In the genomic region with DNA sequence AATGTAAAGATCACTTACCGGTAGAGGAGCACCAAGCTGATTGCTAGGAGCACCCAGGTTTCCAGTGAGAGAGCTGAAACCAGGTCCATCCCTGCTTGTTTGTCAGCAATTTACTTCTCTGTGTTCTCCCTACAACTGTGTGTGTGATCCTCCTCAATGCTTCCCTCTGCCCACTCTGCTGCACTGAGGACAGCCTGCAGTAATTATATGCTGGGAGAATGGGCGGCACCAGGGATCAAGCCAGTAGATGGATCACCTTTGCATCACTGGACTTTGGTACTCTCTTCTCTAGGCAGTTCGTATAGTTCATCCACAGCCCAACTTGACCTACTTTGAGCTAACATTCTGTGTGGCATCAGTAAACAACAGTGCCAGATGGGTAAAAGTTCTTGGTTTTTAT, we compare ENCODE assay signal across 29 mouse cellular contexts. TPM values are rescaled to one million over a fixed set of nuclear protein-coding genes. Genes with fewer than 3 reads are reported as not detected.
A peak's percentile ranks its signal among the peaks of the same experiment; 100 is the strongest.
DNase-seq lines count a peak whose midpoint lies in the region; ATAC-seq and TF ChIP-seq lines count a peak whose summit lies in the region.
"Had no signal": no experiment of that assay in that cellular context is flagged by ENCODE, and none has a peak within 500 bp of the region (broad histone marks: within the 10 kb centered on the region; RNA-seq: fewer than 3 reads in every experiment).

A gene (minus strand): TSS at position 277 of the 400 bp plus-strand sequence.

- no peak for TF ChIP-seq CTCF in liver, postnatal 0 days (IDR thresholded peaks at IDR 0.05; ENCODE audit: low read depth)
- no peak for TF ChIP-seq CTCF in kidney, adult 2 months (conservative IDR thresholded peaks at IDR 0.05; ENCODE audit: insufficient read depth, insufficient read length, low read depth, low read length)

- H3K9me3 ChIP-seq in liver, embryonic 15.5 days (replicated peaks): no peaks in the 10 kb centered on the region
- peaks cover 18% of the 10 kb centered on the region for H3K9me3 ChIP-seq in liver, embryonic 11.5 days (ENCODE audit: control insufficient read depth, low read length)
- peaks cover 2% of the 10 kb centered on the region; the same call in 1 of the 2 replicates for H3K9me3 ChIP-seq in liver, postnatal 0 days (ENCODE audit: low read length)

- no peak within 1 kb of the TSS for H3K4me2 ChIP-seq in liver, embryonic 15.5 days
- H3K4me2 ChIP-seq in liver, embryonic 11.5 days: no peak within 1 kb of the TSS
- H3K4me2 ChIP-seq in liver, postnatal 0 days (ENCODE audit: low read depth, low read length): peak within 1 kb of the TSS; percentile 49
- H3K4me2 ChIP-seq: forebrain, embryonic 13.5 days; heart, embryonic 13.5 days; hindbrain, embryonic 14.5 days had no signal

- no peaks in the 10 kb centered on the region for H3K27me3 ChIP-seq in liver, embryonic 15.5 days
- no peaks in the 10 kb centered on the region for H3K27me3 ChIP-seq in liver, embryonic 11.5 days (replicated peaks; ENCODE audit: control insufficient read depth, insufficient read depth, low read length)
- H3K27me3 ChIP-seq in liver, postnatal 0 days (ENCODE audit: insufficient read depth, low read length): no peaks in the 10 kb centered on the region
- H3K27me3 ChIP-seq in kidney, adult 2 months (replicated peaks; ENCODE audit: control insufficient read depth, insufficient read depth, low read length): no peaks in the 10 kb centered on the region
- H3K27me3 ChIP-seq: forebrain, embryonic 13.5 days; heart, embryonic 13.5 days had no signal

- H3K4me1 ChIP-seq in liver, embryonic 15.5 days (replicated peaks): no peaks in the 10 kb centered on the region
- H3K4me1 ChIP-seq in liver, embryonic 11.5 days (replicated peaks; ENCODE audit: control insufficient read depth, insufficient read depth, low read length): no peaks in the 10 kb centered on the region
- H3K4me1 ChIP-seq in liver, postnatal 0 days (ENCODE audit: insufficient read depth): no peaks in the 10 kb centered on the region; the same call in 1 of the 2 replicates
- no peaks in the 10 kb centered on the region for H3K4me1 ChIP-seq in kidney, adult 2 months (ENCODE audit: control insufficient read depth, insufficient read depth, low read length)
- H3K4me1 ChIP-seq: forebrain, embryonic 10.5 days; forebrain, embryonic 13.5 days; heart, embryonic 10.5 days; heart, embryonic 13.5 days had no signal

- TF ChIP-seq POLR2A in kidney, adult 2 months (IDR thresholded peaks at IDR 0.05; ENCODE audit: low read depth, low read length): no peak

- 59% methylated on average over 3 of the region's 3 CpGs for WGBS in liver, embryonic 15.5 days (ENCODE audit: insufficient replicate concordance)
- WGBS in liver, embryonic 11.5 days: 79% methylated on average over 3 of the region's 3 CpGs
- WGBS in liver, postnatal 0 days (ENCODE audit: insufficient replicate concordance): 70% methylated on average over 3 of the region's 3 CpGs
- WGBS in kidney, adult 2 months: 70% methylated on average over 3 of the region's 3 CpGs

- ATAC-seq in liver, embryonic 15.5 days (ENCODE audit: insufficient read depth): no peak
- ATAC-seq in liver, embryonic 11.5 days (replicated peaks; ENCODE audit: low FRiP score): no peak
- peak; percentile 77 for ATAC-seq in liver, postnatal 0 days
- ATAC-seq: forebrain, embryonic 13.5 days; forebrain, embryonic 16.5 days; hindbrain, postnatal 0 days; inflammation-experienced regulatory T-cells, adult 6 months had no signal

- no peak within 1 kb of the TSS for H3K9ac ChIP-seq in liver, embryonic 15.5 days
- no peak within 1 kb of the TSS for H3K9ac ChIP-seq in liver, embryonic 11.5 days (ENCODE audit: low read depth, low read length)
- no peak within 1 kb of the TSS; the same call in 1 of the 2 replicates for H3K9ac ChIP-seq in liver, postnatal 0 days (replicated peaks)
- H3K9ac ChIP-seq: forebrain, embryonic 13.5 days; heart, embryonic 13.5 days; hindbrain, embryonic 14.5 days had no signal

- DNase-seq in adrenal gland, postnatal 10 days: peak; percentile 4
- DNase-seq in adrenal gland, adult 8-10 months: no peak
- DNase-seq in liver, embryonic 11.5 days (ENCODE audit: low spot score): no peak
- DNase-seq in liver, postnatal 0 days: peak; percentile 46
- no peak for DNase-seq in kidney, adult 2 months
- DNase-seq: adrenal gland, adult 2 months; cerebellum, adult 11-12 months; cerebellum, adult 8-10 months; cerebellum, postnatal 10 days; gastrocnemius, postnatal 10 days; gastrocnemius, postnatal 36 days; heart, adult 2 months; heart, postnatal 14 days; heart, postnatal 4 days had no signal

- no peak for TF ChIP-seq EP300 in liver, postnatal 0 days (IDR thresholded peaks at IDR 0.05; ENCODE audit: low read depth)

- peak within 1 kb of the TSS; percentile 53 for H3K27ac ChIP-seq in liver, embryonic 15.5 days (replicated peaks)
- H3K27ac ChIP-seq in liver, embryonic 11.5 days (ENCODE audit: low read depth, low read length): no peak within 1 kb of the TSS
- H3K27ac ChIP-seq in liver, postnatal 0 days (ENCODE audit: low read depth): peak within 1 kb of the TSS; percentile 91
- no peak within 1 kb of the TSS for H3K27ac ChIP-seq in kidney, adult 2 months (ENCODE audit: insufficient read depth, low read depth, low read length)
- H3K27ac ChIP-seq: forebrain, embryonic 10.5 days; forebrain, embryonic 13.5 days; heart, adult 2 months; heart, embryonic 10.5 days; heart, embryonic 13.5 days; hindbrain, embryonic 14.5 days; hindbrain, postnatal 0 days had no signal

- H3K36me3 ChIP-seq in liver, embryonic 15.5 days (replicated peaks): no peaks in the 10 kb centered on the region
- no peaks in the 10 kb centered on the region for H3K36me3 ChIP-seq in liver, embryonic 11.5 days (ENCODE audit: control insufficient read depth, insufficient read depth, low read length)
- H3K36me3 ChIP-seq in liver, postnatal 0 days (replicated peaks; ENCODE audit: insufficient read depth, low read length): no peaks in the 10 kb centered on the region
- H3K36me3 ChIP-seq in kidney, adult 2 months (ENCODE audit: control insufficient read depth, insufficient read depth, low read length): no peaks in the 10 kb centered on the region
- H3K36me3 ChIP-seq: forebrain, embryonic 10.5 days; heart, embryonic 10.5 days; heart, embryonic 13.5 days had no signal

- no peak within 1 kb of the TSS for H3K4me3 ChIP-seq in liver, embryonic 15.5 days (replicated peaks)
- H3K4me3 ChIP-seq in liver, embryonic 11.5 days (ENCODE audit: low read depth, low read length): no peak within 1 kb of the TSS
- H3K4me3 ChIP-seq in liver, postnatal 0 days (ENCODE audit: low read depth, low read length): peak within 1 kb of the TSS; percentile 26
- H3K4me3 ChIP-seq in kidney, adult 2 months (ENCODE audit: insufficient read depth, low read depth, low read length): no peak within 1 kb of the TSS
- H3K4me3 ChIP-seq: forebrain, embryonic 10.5 days; forebrain, embryonic 13.5 days; heart, adult 2 months; heart, embryonic 10.5 days; heart, embryonic 13.5 days had no signal

RNA-seq across cellular contexts. Expression of the gene that starts here (rescaled TPM):
- 100 to 1,000 TPM in 1 of 2 experiments, 10 to 100 TPM in 1; 76.9 to 196 TPM for total RNA-seq in adrenal gland, postnatal 10 days (2021)
- total RNA-seq in adrenal gland, adult 8-10 months (2022): 1 to 10 TPM in 1 of 4 experiments, under 1 TPM in 1, not detected in 2; 0.15 to 1.2 TPM
- 31.7 and 33.3 TPM in 2 replicates for polyA plus RNA-seq in liver, embryonic 15.5 days (2015; fragmentation: Nextera tagmentation; extraction: Ambion mirVana)
- polyA plus RNA-seq in liver, embryonic 11.5 days (2014; fragmentation: Nextera tagmentation; extraction: Ambion mirVana): not detected in 2 replicates
- polyA plus RNA-seq in liver, postnatal 0 days (2015; fragmentation: Nextera tagmentation; extraction: Ambion mirVana): 678 and 856 TPM in 2 replicates
- 0.03 and 0.12 TPM in 2 replicates for polyA plus RNA-seq in kidney, adult 2 months (2012; rRNA removed)
- total RNA-seq: ES-E14; granulocyte monocyte progenitor cell, adult 5-6 weeks; heart, adult 2 months; heart, postnatal 14 days; hindbrain, postnatal 0 days had no signal
- polyA plus RNA-seq: brain, embryonic 14.5 days; embryonic facial prominence, embryonic 11.5 days; embryonic facial prominence, embryonic 14.5 days; forebrain, embryonic 10.5 days; forebrain, embryonic 13.5 days; forebrain, embryonic 16.5 days; heart, adult 2 months; heart, embryonic 10.5 days; heart, embryonic 13.5 days; hindbrain, embryonic 11.5 days; hindbrain, embryonic 14.5 days; hindbrain, postnatal 0 days; inflammation-experienced regulatory T-cells, adult 6 months had no signal

Comparison
In these comparisons a context has a peak if more than half of its experiments do, and no peak if none do; other contexts are left out.
1. RNA of the gene that starts here (total RNA-seq): 76.9 to 196 TPM in adrenal gland, postnatal 10 days; 0.15 to 1.2 TPM in adrenal gland, adult 8-10 months; every median in the first group is over 10 times any median in the second.
2. RNA of the gene that starts here (polyA plus RNA-seq): 678 to 856 TPM in liver, postnatal 0 days and 31.7 to 33.3 TPM in liver, embryonic 15.5 days; 0.03 to 0.12 TPM in kidney, adult 2 months and not detected in liver, embryonic 11.5 days; every median in the first group is over 10 times any median in the second.
3. RNA of the gene that starts here (polyA plus RNA-seq): 678 to 856 TPM in liver, postnatal 0 days; 31.7 to 33.3 TPM in liver, embryonic 15.5 days; every median in the first group is over 10 times any median in the second.
4. DNase-seq: peak in adrenal gland, postnatal 10 days (single experiment) and liver, postnatal 0 days (single experiment); none in adrenal gland, adult 8-10 months (single experiment), liver, embryonic 11.5 days (single experiment) and kidney, adult 2 months (single experiment).
5. H3K27ac ChIP-seq: peak in liver, embryonic 15.5 days (single experiment) and liver, postnatal 0 days (single experiment); none in liver, embryonic 11.5 days (single experiment) and kidney, adult 2 months (single experiment).